Mouse (Mus musculus) embryonic facial prominence, embryonic 10.5 days (tissue): ENCODE data around the gene Ngly1. TPM values are rescaled to one million over a fixed set of nuclear protein-coding genes. Genes with fewer than 3 reads are reported as not detected.

Experiments
- polyA plus RNA-seq: library from polyadenylated mRNA; unstranded; fragments of >200 nt; fragmentation: Nextera tagmentation; extraction: Ambion mirVana; gene quantifications from 2 replicates; pipeline ENCODE4 v1.2.1, GENCODE M21; 2016

Ngly1 gene
- polyA plus RNA-seq, 1 experiment from 2014 or later, result 18.7 TPM

Other genes with a start within 250 kb of the Ngly1 start
- gene Oxsm, start 528 bp downstream of the Ngly1 start, polyA plus RNA-seq, result 1.5 and 1.8 TPM in 2 replicates
- gene Top2b, start 115.9 kb downstream of the Ngly1 start, polyA plus RNA-seq, result 75.5 and 79.2 TPM in 2 replicates